In the genomic region with DNA sequence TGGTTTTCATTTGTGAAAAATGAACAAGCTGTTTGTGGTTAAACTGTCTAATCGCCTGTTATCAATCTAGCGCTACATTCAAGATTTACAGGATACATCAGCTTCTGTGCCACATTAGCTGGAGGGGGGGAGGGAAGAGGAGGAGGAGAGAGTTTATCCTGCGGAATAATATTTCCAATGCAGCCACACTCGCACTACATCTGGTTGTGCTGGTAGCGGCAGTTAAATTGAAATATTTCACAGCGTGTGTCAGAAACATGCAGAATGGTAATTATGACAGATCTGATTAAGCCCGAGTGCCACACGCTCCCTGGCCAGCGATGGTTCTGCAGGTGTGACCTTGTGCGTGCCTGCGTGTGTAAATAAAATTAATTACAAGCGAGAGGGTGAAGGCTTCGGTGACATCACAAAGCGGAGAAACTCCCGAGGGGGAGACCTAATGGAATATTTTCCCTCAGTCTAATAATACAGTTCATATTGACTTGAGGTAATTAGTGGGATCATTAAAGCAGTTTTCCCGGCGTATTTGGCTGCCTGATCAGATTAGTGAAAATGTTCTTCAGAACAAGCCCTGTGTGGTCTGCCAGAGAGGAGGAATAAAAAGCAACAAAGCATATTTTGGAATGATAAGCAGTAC, we compare ENCODE assay signal across 11 mouse cellular contexts.
A peak's percentile ranks its signal among the peaks of the same experiment; 100 is the strongest.
DNase-seq lines count a peak whose midpoint lies in the region; ATAC-seq lines count a peak whose summit lies in the region.
"Had no signal": no experiment of that assay in that cellular context is flagged by ENCODE, and none has a peak within 500 bp of the region (broad histone marks: within the 10 kb centered on the region; RNA-seq: fewer than 3 reads in every experiment).

No protein-coding gene starts in this region.

- intact Hi-C loops in left cerebral cortex, postnatal 10 days (cut with DNase I), result no loop called here

- H3K27ac ChIP-seq in hindbrain, embryonic 13.5 days, result peak overlapping the region; percentile 77
- peak overlapping the region; percentile 53; the same call in 1 of the 2 replicates for H3K27ac ChIP-seq in midbrain, embryonic 14.5 days (replicated peaks; ENCODE audit: low read depth, low read length)
- no peak overlapping the region for H3K27ac ChIP-seq in intestine, embryonic 16.5 days (ENCODE audit: low read length)

- peaks cover 10% of the 10 kb centered on the region for H3K36me3 ChIP-seq in hindbrain, embryonic 13.5 days
- peaks cover 8% of the 10 kb centered on the region; the same call in 1 of the 2 replicates for H3K36me3 ChIP-seq in midbrain, embryonic 14.5 days (ENCODE audit: control insufficient read depth, insufficient read depth, low read length)
- no peaks in the 10 kb centered on the region for H3K36me3 ChIP-seq in intestine, embryonic 16.5 days (ENCODE audit: control insufficient read depth, insufficient read depth, low read length)

- H3K27me3 ChIP-seq in hindbrain, embryonic 13.5 days, result no peaks in the 10 kb centered on the region
- H3K27me3 ChIP-seq in midbrain, embryonic 14.5 days (ENCODE audit: control insufficient read depth, insufficient read depth, low read length), result no peaks in the 10 kb centered on the region
- no peaks in the 10 kb centered on the region for H3K27me3 ChIP-seq in intestine, embryonic 16.5 days (replicated peaks; ENCODE audit: control insufficient read depth, insufficient read depth, low read length)
- H3K27me3 ChIP-seq: megakaryocyte, embryonic 14.5 days had no signal

- H3K9ac ChIP-seq in hindbrain, embryonic 13.5 days, result peak overlapping the region; percentile 40
- H3K9ac ChIP-seq in midbrain, embryonic 14.5 days (replicated peaks; ENCODE audit: low read length), result 0 out of 2 replicates have a peak overlapping the region, but pooled peaks have one; percentile 17
- H3K9ac ChIP-seq in intestine, embryonic 16.5 days (ENCODE audit: low read depth, low read length), result no peak overlapping the region

- H3K4me1 ChIP-seq in hindbrain, embryonic 13.5 days (replicated peaks), result peaks cover 22% of the 10 kb centered on the region
- peaks cover 3% of the 10 kb centered on the region; the same call in 1 of the 2 replicates for H3K4me1 ChIP-seq in midbrain, embryonic 14.5 days (ENCODE audit: control insufficient read depth, insufficient read depth, low read length)
- no peaks in the 10 kb centered on the region for H3K4me1 ChIP-seq in intestine, embryonic 16.5 days (ENCODE audit: control insufficient read depth, insufficient read depth, low read length)
- H3K4me1 ChIP-seq: megakaryocyte, embryonic 14.5 days had no signal

- WGBS in hindbrain, embryonic 13.5 days, result 34% methylated on average over 17 of the region's 17 CpGs
- 41% methylated on average over 17 of the region's 17 CpGs for WGBS in midbrain, embryonic 14.5 days
- 80% methylated on average over 17 of the region's 17 CpGs for WGBS in intestine, embryonic 16.5 days

- peak overlapping the region; percentile 52 for H3K4me2 ChIP-seq in hindbrain, embryonic 13.5 days
- H3K4me2 ChIP-seq in midbrain, embryonic 14.5 days (ENCODE audit: low read length), result peak overlapping the region; percentile 47
- H3K4me2 ChIP-seq in intestine, embryonic 16.5 days (ENCODE audit: low read depth, low read length), result no peak overlapping the region

- no peaks in the 10 kb centered on the region for H3K9me3 ChIP-seq in hindbrain, embryonic 13.5 days
- H3K9me3 ChIP-seq in midbrain, embryonic 14.5 days (ENCODE audit: control insufficient read depth, low read length), result no peaks in the 10 kb centered on the region
- H3K9me3 ChIP-seq in intestine, embryonic 16.5 days (ENCODE audit: control insufficient read depth, low read length), result no peaks in the 10 kb centered on the region

- peak; percentile 52 for DNase-seq in MN1 (ENCODE audit: low spot score)
- DNase-seq in embryo, embryonic 11.5 days (ENCODE audit: low read depth, low spot score), result peak; percentile 34
- peak; percentile 72 for DNase-seq in midbrain, embryonic 14.5 days
- no peak for DNase-seq in left cerebral cortex, postnatal 10 days (ENCODE audit: extremely low spot score in 1 of 2, low spot score in 2 of 2)
- DNase-seq in ovary, postnatal 36 days (ENCODE audit: low spot score), result no peak
- DNase-seq: liver; thymus, postnatal 4 days had no signal

- H3K4me3 ChIP-seq in hindbrain, embryonic 13.5 days, result peak overlapping the region; percentile 27
- peak overlapping the region; percentile 22; the same call in 1 of the 2 replicates for H3K4me3 ChIP-seq in midbrain, embryonic 14.5 days (replicated peaks; ENCODE audit: low read depth, low read length)
- no peak overlapping the region for H3K4me3 ChIP-seq in intestine, embryonic 16.5 days (ENCODE audit: low read length)
- H3K4me3 ChIP-seq: megakaryocyte, embryonic 14.5 days had no signal

- ATAC-seq in hindbrain, embryonic 13.5 days (ENCODE audit: low FRiP score), result peak; percentile 78
- peak; percentile 79 for ATAC-seq in midbrain, embryonic 14.5 days (ENCODE audit: low FRiP score, low TSS enrichment)
- ATAC-seq in intestine, embryonic 16.5 days, result no peak
- ATAC-seq: intestine, postnatal 0 days had no signal

Comparison
In these comparisons a context has a peak if more than half of its experiments do, and no peak if none do; other contexts are left out.
1. DNase-seq: peak in MN1 (single experiment), embryo, embryonic 11.5 days (single experiment) and midbrain, embryonic 14.5 days (single experiment); none in left cerebral cortex, postnatal 10 days (0 of 2) and ovary, postnatal 36 days (single experiment).